In genomic region chr9:40858461-40859160, GRCm38 (mm10) we compare ENCODE assay signal across 9 mouse cellular contexts. TPM values are rescaled to one million over a fixed set of nuclear protein-coding genes. Genes with fewer than 3 reads are reported as not detected.
A peak's percentile ranks its signal among the peaks of the same experiment; 100 is the strongest.
DNase-seq lines count a peak whose midpoint lies in the region; ATAC-seq lines count a peak whose summit lies in the region.
"Had no signal": no experiment of that assay in that cellular context is flagged by ENCODE, and none has a peak within 500 bp of the region (broad histone marks: within the 10 kb centered on the region; RNA-seq: fewer than 3 reads in every experiment).

No protein-coding gene starts in this region.

- ATAC-seq in limb, embryonic 12.5 days (ENCODE audit: insufficient number of reproducible peaks, insufficient read depth, low FRiP score, low TSS enrichment, low read depth) = no peak
- ATAC-seq in stomach, embryonic 14.5 days (ENCODE audit: insufficient number of reproducible peaks, insufficient read depth, low FRiP score, low read depth) = no peak

- peak overlapping the region; percentile 34 for H3K4me3 ChIP-seq in limb, embryonic 12.5 days (replicated peaks)
- H3K4me3 ChIP-seq in stomach, embryonic 14.5 days (ENCODE audit: low read depth, low read length) = peak overlapping the region; percentile 14

- DNase-seq in cerebellum, adult 8-10 months = peak; percentile 12
- DNase-seq in cerebellum, postnatal 36 days = no peak
- DNase-seq in right cerebral cortex, adult 2 months (ENCODE audit: low spot score in 2 of 2) = peak; percentile 13 to 40
- DNase-seq in right cerebral cortex, postnatal 4 days = no peak
- no peak for DNase-seq in cerebellum, adult 11-12 months
- DNase-seq in frontal cortex, adult 2 months (ENCODE audit: extremely low spot score in 1 of 2, low spot score in 1 of 2) = no peak

- H3K4me1 ChIP-seq in limb, embryonic 12.5 days (replicated peaks) = no peaks in the 10 kb centered on the region; the same call in 1 of the 2 replicates
- no peaks in the 10 kb centered on the region for H3K4me1 ChIP-seq in stomach, embryonic 14.5 days (ENCODE audit: control insufficient read depth, insufficient read depth, low read length)

- peak overlapping the region; percentile 58 for H3K4me2 ChIP-seq in limb, embryonic 12.5 days
- peak overlapping the region; percentile 33 for H3K4me2 ChIP-seq in stomach, embryonic 14.5 days (replicated peaks; ENCODE audit: low read depth, low read length)

- 8% methylated on average over 21 of the region's 21 CpGs for WGBS in limb, embryonic 12.5 days
- WGBS in stomach, embryonic 14.5 days = 11% methylated on average over 21 of the region's 21 CpGs

- H3K27ac ChIP-seq in limb, embryonic 12.5 days = no peak overlapping the region
- no peak overlapping the region for H3K27ac ChIP-seq in stomach, embryonic 14.5 days (ENCODE audit: low read length)

- H3K27me3 ChIP-seq in limb, embryonic 12.5 days = peaks cover 16% of the 10 kb centered on the region
- H3K27me3 ChIP-seq in stomach, embryonic 14.5 days (ENCODE audit: control insufficient read depth, insufficient read depth, low read length) = peaks cover 6% of the 10 kb centered on the region; the same call in 1 of the 2 replicates

- no peaks in the 10 kb centered on the region for H3K9me3 ChIP-seq in limb, embryonic 12.5 days
- no peaks in the 10 kb centered on the region for H3K9me3 ChIP-seq in stomach, embryonic 14.5 days (ENCODE audit: control insufficient read depth, low read depth, low read length)

- no peak overlapping the region for H3K9ac ChIP-seq in limb, embryonic 12.5 days (replicated peaks)
- H3K9ac ChIP-seq in stomach, embryonic 14.5 days (replicated peaks; ENCODE audit: low read depth, low read length) = no peak overlapping the region

- no peaks in the 10 kb centered on the region for H3K36me3 ChIP-seq in limb, embryonic 12.5 days
- H3K36me3 ChIP-seq in stomach, embryonic 14.5 days (ENCODE audit: control insufficient read depth, insufficient read depth, low read length) = no peaks in the 10 kb centered on the region

RNA-seq across cellular contexts. Expression of gene Bsx, which starts 15.3 kb away (rescaled TPM):
- not detected in 2 replicates for polyA plus RNA-seq in limb, embryonic 12.5 days (2016; fragmentation: Nextera tagmentation; extraction: Ambion mirVana)
- polyA plus RNA-seq in stomach, embryonic 14.5 days (2014; fragmentation: Nextera tagmentation; extraction: Ambion mirVana) = 0.07 TPM in 1 of 2 replicates, not detected in the other
- polyA plus RNA-seq in frontal cortex, adult 2 months (2012; rRNA removed) = 0.13 and 0.14 TPM in 2 replicates
- polyA plus RNA-seq: C2C12 had no signal

RNA-seq across cellular contexts. Expression of gene Hspa8, which starts 57.8 kb away (rescaled TPM):
- 2,429 and 2,480 TPM in 2 replicates for polyA plus RNA-seq in limb, embryonic 12.5 days (2016; fragmentation: Nextera tagmentation; extraction: Ambion mirVana)
- 2,119 and 2,394 TPM in 2 replicates for polyA plus RNA-seq in stomach, embryonic 14.5 days (2014; fragmentation: Nextera tagmentation; extraction: Ambion mirVana)
- polyA plus RNA-seq in frontal cortex, adult 2 months (2012; rRNA removed) = 1,947 and 2,084 TPM in 2 replicates

Comparison
In these comparisons a context has a peak if more than half of its experiments do, and no peak if none do; other contexts are left out.
1. DNase-seq: peak in cerebellum, adult 8-10 months (single experiment) and right cerebral cortex, adult 2 months (2 of 2); none in cerebellum, postnatal 36 days (0 of 2), right cerebral cortex, postnatal 4 days (single experiment), cerebellum, adult 11-12 months (single experiment) and frontal cortex, adult 2 months (0 of 2).